Mouse (Mus musculus): ENCODE measurements around the gene N4bp2l1.

GRCm38 (mm10) chr5:150594649-150595339 lies 2.2 kb downstream of the N4bp2l1 start:
- TF ChIP-seq POLR2A (IDR thresholded peaks at IDR 0.05; ENCODE audit: extremely low read depth, insufficient read depth, low read length) (no peak; the same call in 1 of the 2 replicates), CTCF (IDR thresholded peaks at IDR 0.05; ENCODE audit: low read depth, low read length) (no peak)
